Mouse (Mus musculus) testis, adult 2 months (tissue): ENCODE measurements at regions not wholly inside any gene's neighbourhood (a gene's known extent, or its start where the extent isn't known, plus 50 kb on each side); places are given as distances from the start of the nearest gene placed in this dataset.

Source experiments
- CTCF ChIP-seq: fragments of 200-500 bp; IDR thresholded peaks from 2 replicates; pipeline ENCODE4 v1.5.1; 2012; ENCODE audit warnings: low read depth, mild to moderate bottlenecking, inconsistent platforms, low read length, moderate library complexity; ENCODE audit not compliant: control insufficient read depth, insufficient read depth, insufficient replicate concordance
- POLR2A ChIP-seq: fragments of 200-500 bp; IDR thresholded peaks from 2 replicates; pipeline ENCODE4 v1.6.1; 2012; ENCODE audit warnings: low read depth, mild to moderate bottlenecking, inconsistent platforms, low read length, moderate library complexity; ENCODE audit not compliant: control insufficient read depth

GRCm38 (mm10) chr5:28519059-28519543 lies 52.0 kb upstream of the Shh start:
- TF ChIP-seq POLR2A (no peak), CTCF (no peak)
